Mouse (Mus musculus): ENCODE measurements around the gene Dvl3.

Gene Dvl3

DNA sequence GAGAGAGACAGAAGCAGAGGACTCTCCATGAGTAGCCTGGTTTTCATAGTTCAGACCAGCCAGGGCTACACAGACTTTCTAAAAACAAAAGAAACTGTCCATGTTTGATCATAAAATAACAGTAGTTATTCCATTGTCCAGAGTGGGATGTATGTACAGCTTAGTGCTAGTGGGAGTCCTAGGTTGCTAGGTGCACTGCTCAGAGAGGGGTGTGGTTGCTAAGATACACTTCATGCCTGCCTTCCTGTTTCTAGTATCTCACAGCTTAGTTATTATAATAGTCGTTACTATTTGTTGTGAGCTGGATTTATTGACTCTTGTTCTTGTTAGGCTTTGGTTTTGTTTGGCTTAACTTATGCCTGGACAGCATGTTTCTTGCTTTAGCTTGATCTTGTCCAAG is 48.3 kb downstream of the Dvl3 start:
- H3K36me3 ChIP-seq (ENCODE audit: insufficient read depth, low read length): peaks cover 40% of the 10 kb centered on the region
- no peaks in the 10 kb centered on the region for H3K4me1 ChIP-seq (replicated peaks; ENCODE audit: low read depth, low read length)
- peaks cover 50% of the 10 kb centered on the region for H3K9me3 ChIP-seq (ENCODE audit: low read length)
- H3K27me3 ChIP-seq (ENCODE audit: insufficient read depth, low read length): no peaks in the 10 kb centered on the region
- no peak overlapping the region for H3K4me3 ChIP-seq (replicated peaks; ENCODE audit: low read length)
- TF ChIP-seq NANOG (IDR thresholded peaks at IDR 0.05; ENCODE audit: borderline replicate concordance, low read length) (no peak), CTCF (conservative IDR thresholded peaks at IDR 0.05; ENCODE audit: low read length) (no peak)

Data from E14TG2a.4 (cell line).